Mouse (Mus musculus) adrenal gland, postnatal 25 days (tissue): ENCODE measurements around the gene Hmgxb4. TPM values are rescaled to one million over a fixed set of nuclear protein-coding genes. Genes with fewer than 3 reads are reported as not detected.
A peak's percentile ranks its signal among the peaks of the same experiment; 100 is the strongest.
"Not testable (repeated sequence)": the region's sequence is repeated elsewhere in the genome, so short reads cannot be mapped to it uniquely, and the experiment has no call there.

Experiments
- DNase-seq: peaks from one replicate; pipeline ENCODE4 v3.0.0; 2021; ENCODE audit warnings: mixed read lengths
- long read RNA-seq: library from polyadenylated mRNA; stranded (forward); transcript quantifications from one replicate; pipeline ENCODE4 v2.0.0, GENCODE M21; 2021
- total RNA-seq: library from RNA; stranded (reverse); gene quantifications from 2 replicates; pipeline ENCODE4 v1.2.3, GENCODE M21; 2021

Hmgxb4 gene
- 27.3 and 34.5 TPM in 2 replicates for total RNA-seq
- long read RNA-seq, full-length matches to known transcripts = 2 of 17 reads
- long read RNA-seq, partial matches to known transcripts = 7 of 17 reads
- long read RNA-seq, other reads (novel, unspliced or antisense) = 8 of 17 reads

DNA sequence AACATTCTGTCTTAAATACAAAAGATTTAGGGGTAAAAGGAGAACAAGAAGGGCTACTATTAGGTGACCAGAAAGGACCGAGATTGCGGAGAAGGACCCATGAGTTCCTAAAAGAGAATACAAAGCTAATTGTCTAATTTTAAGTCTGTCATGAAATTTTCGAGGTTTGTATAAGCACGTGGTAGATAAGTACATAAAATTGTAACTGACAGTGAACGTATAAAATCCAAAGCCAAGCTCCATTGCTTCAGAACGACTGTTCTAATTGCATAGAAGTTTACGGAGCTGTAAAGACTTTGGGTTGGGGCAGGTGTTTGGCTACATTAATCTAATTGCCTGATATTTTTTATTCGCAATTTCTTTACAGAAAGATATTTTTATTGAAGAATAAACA lies at the start of gene Hmgxb4:
Hmgxb4 (plus strand) TSS at position 276 of the 394 bp plus-strand sequence.
- no peak for DNase-seq

DNA sequence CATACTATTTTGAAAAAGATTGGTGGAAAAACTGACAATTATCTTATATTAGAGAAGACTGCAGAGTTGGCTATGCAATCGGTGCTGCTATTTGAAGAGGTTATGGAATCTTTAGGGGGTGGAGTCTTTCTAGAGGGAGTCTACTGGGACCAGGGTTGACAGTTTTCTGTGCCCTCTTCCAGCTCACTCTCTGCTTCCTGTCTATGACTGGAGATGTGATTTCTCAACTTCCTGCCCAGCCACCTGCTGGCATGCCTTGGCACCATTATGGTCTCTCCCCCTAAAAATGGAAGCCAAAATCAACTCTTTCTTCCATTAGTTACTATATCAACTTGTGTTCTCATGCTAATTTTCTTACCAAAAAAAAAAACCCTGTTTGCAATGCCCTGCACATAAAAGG lies 43.7 kb upstream of the Hmgxb4 start:
- DNase-seq = no peak

DNA sequence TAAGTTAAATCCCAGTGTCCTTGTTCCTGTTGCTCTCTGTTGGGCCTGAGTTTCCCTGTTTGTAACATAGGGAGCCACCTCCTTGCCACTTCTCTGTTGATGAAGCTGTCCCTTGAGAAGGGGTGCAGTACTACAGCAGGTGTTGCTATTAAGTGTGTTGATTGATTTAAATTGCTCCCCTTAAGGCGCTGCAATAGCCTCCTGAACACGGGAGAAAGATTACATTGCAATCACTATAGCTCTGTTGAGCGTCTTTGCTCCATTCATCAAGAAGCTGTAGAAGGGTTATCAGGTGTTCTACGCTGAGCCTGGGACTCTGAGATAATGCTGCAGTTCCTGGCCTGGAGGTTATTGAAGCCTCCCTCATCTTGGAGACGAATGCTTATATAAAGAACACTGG lies 29.2 kb upstream of the Hmgxb4 start:
- DNase-seq = no peak

DNA sequence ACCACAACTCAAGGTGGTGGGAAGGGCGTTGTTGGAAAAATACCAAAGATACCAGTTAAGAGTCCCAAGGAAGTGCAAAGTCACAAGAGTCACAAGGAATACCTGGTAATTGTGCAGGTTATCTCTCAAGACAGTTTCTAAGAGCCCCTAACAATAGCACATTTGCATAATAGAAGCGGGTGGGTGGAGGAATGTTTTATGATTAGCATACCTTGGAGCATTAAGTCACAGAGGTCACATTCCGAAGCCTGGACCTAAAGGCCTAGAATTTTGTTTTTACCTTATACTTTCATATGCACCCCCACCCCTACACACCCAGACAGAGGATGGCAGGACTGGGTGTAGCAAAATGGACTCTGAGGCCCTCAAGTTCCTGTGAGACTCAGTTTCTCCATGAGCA lies 22.9 kb upstream of the Hmgxb4 start:
- not testable (repeated sequence) for DNase-seq

DNA sequence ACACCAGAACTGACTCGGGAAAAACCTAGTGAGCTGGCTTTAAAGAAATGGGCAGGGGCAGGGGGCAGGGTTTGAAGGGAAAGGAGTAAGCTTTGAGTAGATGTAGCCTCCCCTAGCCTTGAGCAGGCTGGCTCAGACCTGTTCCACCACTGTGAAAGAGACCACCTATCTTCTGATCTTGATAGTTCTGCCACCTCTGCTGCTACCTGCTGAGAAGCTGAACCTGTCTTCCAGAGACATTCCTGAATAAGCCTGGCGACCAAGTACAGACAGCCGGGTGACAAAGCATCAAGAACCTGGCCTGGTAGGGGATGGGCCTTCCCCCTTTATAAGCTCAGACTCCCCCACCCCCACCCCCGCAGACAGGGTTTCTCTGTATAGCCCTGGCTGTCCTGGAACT lies 21.5 kb upstream of the Hmgxb4 start:
- DNase-seq = no peak

DNA sequence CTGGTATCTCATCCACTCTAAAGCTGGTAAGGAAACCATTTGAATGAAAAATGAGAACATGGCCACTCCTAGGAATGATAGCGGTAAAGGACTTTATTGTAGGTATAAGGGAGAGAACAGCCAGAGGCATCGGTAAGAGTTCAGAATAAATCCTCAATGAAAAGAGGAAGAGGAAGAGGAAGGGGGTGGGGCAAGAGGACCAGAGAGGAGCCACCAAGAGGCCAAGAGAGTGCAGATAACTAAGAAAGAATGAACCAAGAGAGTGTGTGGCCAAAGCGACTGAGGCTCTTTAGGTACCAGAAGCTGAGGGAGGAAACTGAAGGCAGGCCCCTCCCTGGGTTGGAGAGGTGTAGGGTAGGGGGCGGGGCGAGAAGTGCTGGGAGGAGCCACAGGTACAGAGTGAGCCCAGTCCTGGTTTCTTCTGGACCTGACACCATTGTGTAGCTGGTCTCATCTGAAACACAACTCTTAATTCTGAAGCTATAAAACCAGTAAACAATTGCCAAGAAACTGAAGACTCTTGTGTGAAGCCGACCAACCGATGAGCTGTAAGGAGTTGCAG lies 20.8 kb upstream of the Hmgxb4 start:
- no peak for DNase-seq

DNA sequence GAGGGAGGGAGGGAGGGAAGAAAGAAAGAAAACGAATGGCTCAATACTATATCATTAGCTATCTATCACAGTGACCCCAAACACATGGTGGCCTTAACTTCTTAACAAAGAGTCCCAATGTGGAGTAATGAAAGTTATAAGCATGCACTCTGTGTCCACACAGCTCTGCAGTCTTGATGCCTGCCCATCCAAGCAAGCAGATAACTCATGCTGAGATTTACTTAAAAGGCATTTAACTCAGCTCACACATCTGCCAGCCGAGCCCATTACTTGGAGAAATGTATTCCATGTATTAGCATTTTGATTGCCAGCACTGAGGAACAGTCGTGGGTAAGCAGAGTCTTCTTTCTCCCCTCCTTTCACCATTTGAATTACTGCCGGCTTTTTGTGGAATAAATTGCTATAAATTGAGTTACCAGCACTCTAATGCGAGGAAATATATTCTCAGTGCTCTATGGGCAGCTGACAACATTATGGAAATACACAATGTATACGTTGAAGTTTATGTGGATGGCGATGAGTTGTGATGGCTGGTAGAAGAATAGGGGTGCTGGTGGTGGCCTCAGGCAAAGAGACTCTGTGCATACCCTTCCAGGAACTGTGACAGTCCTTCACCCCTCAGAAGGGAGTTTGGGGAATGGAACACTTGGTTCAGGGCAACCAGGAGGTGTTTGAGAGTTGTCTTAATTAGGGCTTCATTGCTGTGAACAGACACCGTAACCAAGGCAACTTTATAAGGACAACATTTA lies 19.9 kb upstream of the Hmgxb4 start:
- no peak for DNase-seq

DNA sequence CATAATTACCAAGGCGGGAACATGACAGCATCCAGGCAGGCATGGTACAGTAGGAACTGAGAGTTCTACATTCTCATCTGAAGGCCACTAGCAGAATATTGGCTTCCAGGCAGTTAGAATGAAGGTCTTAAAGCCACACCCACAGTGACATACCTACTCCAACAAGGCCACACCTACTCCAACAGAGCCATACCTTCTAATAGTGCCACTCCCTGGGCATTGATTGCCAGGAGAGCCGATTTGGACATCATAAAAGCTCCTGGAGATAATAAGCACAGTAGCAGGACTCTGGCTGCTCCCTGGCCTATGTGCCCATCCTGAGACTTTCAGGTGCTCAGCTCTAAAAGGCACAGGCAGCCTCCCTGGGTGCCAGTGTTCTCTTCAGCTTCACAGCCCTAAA lies 19.3 kb upstream of the Hmgxb4 start:
- no peak for DNase-seq

DNA sequence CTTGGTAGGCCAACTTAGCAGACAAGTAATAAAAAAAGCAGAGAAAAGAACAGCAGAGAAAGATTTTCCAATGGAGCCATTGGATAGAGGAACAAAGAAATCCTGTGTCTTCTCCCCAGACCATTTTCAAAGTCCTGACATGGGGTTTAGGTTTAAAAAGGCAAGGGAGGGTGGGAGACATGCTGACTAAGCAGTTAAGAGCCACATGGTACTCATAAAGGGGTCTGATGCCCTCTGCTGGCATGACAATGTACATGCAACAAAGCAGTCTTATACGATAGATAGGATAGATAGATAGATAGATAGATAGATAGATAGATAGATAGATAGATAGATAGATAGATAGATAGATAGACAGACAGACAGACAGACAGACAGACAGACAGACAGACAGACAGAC lies 15.7 kb upstream of the Hmgxb4 start:
- DNase-seq = no peak

DNA sequence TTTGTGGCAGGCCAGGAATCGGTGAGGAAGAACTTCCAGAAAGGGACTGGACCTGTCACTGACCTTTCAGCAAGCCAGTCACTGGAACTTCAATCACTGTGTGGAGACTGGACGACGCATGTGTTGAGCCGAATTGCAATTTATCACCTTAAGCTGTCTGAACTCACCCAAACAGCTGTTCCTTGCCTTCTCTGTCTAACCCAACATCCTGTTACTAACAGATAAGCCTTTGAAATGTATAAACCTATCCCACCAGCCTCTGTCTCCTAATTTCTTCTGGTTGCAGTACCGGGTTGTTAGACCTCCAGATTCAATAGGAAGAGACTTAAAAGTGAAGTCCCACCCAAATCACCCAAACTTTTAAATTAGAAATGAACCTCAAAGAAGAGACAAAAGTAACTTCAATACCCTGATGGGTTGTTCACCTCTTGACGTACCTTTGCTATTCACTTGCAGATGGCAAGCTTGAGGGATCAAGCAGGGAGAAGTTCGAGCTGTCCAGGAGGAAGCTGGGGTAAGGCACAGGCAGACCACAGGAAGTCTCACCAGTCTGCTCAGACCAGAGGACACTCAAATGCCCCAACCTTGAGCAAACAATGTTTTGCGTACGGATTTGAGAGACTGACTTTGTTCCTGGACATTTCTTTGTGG lies 13.0 kb upstream of the Hmgxb4 start:
- no peak for DNase-seq

DNA sequence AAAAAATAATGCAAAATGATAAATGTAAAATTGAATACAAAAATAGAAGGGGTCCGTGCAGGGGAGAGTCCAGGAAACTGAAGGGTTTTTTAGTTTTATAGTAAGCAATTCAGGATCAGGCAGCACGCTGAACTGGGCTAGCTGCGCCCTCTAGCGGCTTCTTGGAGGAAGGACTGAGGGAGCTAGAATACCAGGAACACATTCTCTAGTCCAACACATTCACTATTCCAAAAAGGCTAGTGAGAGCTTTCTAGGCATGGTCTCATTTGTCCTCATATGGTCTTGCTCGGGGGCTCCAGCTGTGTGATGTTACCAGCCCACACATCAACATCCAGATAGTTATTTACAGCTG lies 12.5 kb upstream of the Hmgxb4 start:
- DNase-seq = peak; percentile 48

DNA sequence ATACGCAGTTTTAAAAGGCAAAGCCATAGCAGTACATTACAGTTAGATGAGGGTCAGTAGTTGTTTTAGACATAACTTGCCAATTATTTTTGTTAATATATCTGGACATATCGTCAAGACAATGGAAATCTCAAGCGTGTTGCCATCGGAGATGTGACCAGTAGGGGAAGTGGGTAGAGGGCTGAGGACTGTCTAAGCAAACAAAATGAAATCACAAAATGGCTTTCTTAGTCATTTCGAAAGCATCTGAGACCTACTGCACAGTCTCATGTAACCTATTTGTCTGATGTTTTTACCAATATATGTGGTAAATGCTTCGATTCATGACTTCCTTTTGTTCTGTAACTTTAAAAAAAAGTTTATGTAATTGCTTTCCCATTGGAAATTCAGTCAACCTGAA lies 11.3 kb upstream of the Hmgxb4 start:
- no peak for DNase-seq

DNA sequence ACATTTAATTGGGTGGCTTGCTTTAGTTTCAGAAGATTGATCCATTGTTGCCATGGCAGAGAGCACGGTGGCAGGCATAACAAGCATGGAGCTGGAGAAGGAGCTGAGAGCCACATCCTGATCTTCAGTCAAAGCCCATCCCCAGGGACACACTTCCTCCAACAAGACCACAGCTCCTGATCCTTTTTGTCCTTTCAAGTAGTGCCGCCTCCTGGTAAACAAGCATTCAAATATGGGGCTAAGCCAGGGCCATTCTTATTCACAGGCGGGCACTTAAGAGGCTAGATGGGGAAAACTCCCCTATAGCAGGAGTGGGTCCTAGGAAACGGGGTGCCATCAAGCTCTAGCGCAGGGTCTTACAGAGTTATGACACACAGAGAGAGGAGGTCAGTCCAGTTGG lies 5.7 kb upstream of the Hmgxb4 start:
- DNase-seq = no peak

DNA sequence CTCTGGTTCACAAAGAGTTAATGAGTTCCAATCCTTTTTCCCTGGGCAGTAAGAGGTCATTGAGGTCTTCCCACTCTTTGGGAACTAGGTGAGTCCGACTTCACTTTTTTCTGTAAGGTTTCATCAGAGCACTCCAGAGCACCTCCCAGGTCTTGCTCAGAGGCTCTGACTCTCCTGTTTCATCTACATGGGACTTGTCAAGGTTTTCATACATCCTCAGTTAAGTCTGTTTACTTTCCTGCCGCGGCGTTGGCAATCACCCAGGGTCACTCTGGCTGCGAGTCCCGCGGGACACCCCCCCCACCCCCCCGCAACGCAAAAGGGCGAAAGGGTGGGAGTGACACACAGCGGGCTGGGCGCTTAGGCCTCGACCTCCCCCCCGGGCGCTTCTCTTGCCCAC lies 3.1 kb upstream of the Hmgxb4 start:
- peak; percentile 62 for DNase-seq

DNA sequence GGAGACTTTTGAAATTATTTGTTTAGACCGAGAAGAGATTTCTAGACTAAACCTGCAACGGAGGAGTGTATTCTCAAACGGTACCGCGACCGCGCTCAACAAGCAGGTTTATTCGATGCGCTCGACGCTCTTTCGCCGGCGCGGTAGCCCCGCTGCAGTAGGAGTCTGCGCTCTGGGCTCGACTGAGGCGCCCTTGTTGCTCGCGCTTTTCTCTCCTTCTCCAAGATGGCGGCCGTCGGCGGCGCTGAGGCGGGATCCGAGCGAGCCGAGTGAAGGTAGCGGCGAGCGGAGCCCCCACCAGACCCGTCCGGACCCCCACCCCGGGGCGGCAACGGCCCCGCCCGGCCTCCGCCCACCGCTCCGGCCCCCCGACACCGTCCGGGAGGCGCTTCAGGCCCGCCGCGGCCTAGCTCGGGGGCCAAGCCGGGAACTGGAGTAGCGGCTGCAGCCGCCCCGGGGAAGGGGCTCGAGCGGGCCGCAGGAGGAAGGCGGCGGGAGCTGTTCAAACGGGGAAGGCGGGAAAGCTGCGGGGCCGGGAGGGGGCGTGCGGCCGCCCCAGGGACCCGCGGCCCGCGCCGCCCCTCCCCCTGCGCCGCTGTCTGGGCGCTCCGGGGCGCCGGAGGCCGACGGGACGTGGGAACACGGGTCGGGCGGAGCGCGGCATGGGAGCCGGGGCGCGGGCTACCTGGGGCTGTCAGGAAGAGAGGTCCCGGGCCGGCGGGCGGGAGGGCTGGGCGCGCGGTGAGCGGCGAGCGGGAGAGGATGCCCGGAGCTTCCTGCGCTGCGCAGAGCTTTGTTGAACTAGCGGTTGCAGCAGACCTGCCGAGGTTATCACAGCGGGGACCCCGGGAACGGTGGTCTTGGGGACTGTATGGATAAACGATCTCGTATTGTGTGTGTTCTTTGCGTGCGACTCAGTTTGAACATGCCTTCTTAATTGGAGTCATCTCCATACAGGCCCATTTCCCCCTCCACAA lies 607 bp downstream of the Hmgxb4 start:
- DNase-seq = peak; percentile 84

DNA sequence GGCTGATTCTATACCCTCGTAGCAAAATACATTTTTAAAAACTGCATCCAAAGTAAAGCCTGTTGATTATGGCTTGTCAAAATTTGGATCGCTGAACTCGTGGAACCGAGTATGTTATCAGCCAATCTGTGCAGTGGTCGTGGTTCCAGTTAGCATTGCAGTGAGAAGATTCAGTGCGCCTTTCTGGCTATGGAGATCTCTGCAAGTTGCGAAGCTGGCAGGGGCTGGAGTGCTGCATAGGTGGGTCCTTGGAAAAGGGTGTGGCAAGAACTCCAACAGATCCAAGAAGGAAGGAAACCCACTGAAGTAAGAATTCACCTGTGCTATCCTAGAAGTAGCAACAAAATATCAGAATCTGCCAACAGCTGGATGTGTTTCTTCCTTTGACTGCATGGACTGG lies 1.4 kb downstream of the Hmgxb4 start:
- no peak for DNase-seq

DNA sequence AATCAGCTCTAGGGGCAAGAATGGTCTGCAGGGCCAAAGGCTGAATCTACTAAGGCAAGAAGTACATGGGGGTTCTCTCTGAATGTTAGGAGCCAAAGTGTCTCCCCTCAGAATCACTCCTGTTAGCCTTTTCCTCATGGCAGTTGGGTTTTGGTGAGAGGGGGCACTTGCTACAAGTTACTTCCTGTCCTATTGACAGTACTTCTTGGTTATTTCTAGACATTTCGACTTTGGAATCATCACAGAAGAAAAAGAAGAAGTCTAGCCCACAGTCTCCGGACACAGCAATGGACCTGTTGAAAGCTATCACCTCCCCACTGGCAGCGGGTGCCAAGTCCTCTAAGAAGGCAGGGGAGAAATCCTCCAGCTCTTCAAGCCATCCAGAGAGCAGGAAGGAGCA lies 7.3 kb downstream of the Hmgxb4 start:
- no peak for DNase-seq

DNA sequence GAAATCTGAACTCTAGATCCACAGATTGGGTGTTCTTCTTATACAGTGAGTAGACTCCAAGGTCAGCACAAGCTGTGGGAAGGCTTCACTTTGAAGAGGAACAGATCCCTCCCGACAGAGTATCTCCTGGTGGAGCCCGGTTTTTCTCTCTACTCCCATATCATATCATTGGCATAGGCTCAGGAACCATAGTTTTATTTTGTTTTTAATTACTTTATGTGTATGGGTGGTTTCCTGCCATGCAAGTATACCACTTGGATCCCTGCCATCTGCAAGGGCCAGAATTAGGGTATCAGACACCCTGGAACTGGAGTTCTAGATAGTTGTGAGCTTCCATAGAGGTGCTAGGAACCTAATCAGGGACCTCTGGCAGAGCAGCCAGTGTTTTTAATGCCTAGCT lies 15.7 kb downstream of the Hmgxb4 start:
- DNase-seq = no peak

DNA sequence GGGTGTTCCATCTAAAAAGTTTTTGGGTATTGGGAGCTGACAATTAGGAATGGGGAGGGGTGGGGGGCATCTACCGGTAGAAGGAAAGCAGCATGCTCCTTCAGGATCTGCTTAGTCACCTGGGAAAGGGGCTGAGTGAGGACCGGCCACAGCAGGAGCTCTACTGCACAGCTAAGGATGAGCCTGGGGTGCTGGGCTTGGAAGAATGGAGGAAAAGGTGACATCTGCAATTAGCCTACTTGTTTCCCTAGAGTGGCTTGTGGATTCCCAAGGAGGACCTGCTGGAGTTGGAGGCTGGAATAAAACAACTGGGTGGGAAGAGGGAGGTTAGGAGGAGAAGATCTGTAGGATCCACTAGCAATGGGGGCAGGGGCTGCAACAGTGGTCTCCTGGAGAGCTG lies 20.4 kb downstream of the Hmgxb4 start:
- DNase-seq = no peak

DNA sequence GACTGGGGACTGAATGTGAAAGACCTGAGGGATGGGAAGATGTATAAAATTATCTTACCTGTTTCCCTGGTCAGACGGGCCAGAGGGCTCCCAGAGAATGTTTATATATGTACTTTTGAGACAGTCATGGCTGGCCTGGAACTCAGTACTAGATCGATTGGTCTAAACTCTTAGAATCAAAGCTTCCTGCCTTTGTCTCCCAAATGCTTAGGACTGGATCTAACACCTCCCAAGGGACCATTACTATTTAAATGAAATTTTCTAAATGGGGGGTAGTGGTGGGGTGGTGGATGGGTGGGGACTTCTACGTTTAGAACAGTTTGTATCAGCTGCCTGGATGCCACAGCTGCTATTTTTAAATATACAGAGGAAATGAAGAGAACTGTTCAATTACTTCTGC lies 20.8 kb downstream of the Hmgxb4 start:
- no peak for DNase-seq

DNA sequence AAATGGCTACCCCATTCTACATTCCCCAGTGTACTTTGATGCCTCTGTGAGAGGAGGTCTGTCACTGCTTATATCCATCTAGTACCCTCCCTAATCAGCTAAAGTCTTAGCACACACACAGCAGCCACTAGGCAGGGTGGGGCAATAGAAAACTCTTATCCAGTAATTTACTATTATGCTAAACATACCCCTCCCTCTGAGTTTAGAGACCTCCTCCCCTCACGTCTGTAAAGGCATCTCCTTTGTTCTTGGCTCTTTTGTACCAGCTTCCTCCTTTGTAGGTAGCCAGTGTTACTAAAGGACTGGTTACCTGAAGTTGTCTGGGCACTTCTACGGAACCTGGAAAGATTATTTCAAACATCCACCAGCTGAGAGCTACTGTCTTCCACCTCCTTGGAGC lies 22.8 kb downstream of the Hmgxb4 start:
- DNase-seq = no peak

DNA sequence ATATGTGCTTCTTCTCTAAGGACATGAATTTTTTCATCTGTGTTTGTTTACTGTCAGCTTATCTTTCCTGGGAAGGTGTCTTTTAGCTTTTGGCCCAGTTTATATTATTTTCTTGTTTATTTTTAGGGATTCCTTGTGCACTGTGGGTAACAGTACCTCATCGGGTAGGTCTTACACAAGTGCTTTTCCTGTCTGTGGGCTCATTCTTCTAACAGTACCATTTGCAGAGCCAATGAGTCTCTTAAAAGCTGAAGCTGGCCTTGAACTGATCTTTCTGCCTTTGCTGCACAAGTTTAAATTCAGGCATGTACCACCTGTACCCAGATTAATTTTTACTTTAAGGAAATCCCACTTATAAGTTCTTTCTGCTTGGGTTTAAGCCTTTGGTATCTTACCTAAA lies 23.3 kb downstream of the Hmgxb4 start:
- no peak for DNase-seq
